Mouse (Mus musculus) cerebellum, adult 2 months (tissue): ENCODE data around the gene Hcfc1r1.

ENCODE experiments used
- CTCF ChIP-seq: fragments of 200-500 bp; IDR thresholded peaks from 2 replicates; pipeline ENCODE4 v1.5.1; 2011; ENCODE audit warnings: low read depth, mild to moderate bottlenecking, control low read depth, low read length, moderate library complexity, borderline replicate concordance; ENCODE audit not compliant: insufficient read depth
- POLR2A ChIP-seq: fragments of 200-500 bp; IDR thresholded peaks from 2 replicates; pipeline ENCODE4 v1.6.1; 2011; ENCODE audit warnings: low read length, control low read depth, borderline replicate concordance; ENCODE audit not compliant: insufficient read depth

GRCm38 (mm10) chr17:23654001-23654400, 19.4 kb upstream of the Hcfc1r1 start:
- TF ChIP-seq CTCF (no peak), POLR2A (no peak)
